Mouse (Mus musculus): ENCODE data around the gene Gm20388.
A peak's percentile ranks its signal among the peaks of the same experiment; 100 is the strongest.

The Gm20388 gene

GRCm38 (mm10) chr8:120415474-120415873, 504.8 kb downstream of the Gm20388 start:
- DNase-seq (ENCODE audit: low spot score) = no peak

GRCm38 (mm10) chr8:120416173-120416521, 505.5 kb downstream of the Gm20388 start:
- DNase-seq (ENCODE audit: low spot score) = no peak

- DNase-seq (ENCODE audit: low spot score) = peak; percentile 83
Observed at GRCm38 (mm10) chr8:120416522-120417394, 506.1 kb downstream of the Gm20388 start.

- DNase-seq (ENCODE audit: low spot score) = no peak
Observed at GRCm38 (mm10) chr8:120418188-120418587, 507.5 kb downstream of the Gm20388 start.

GRCm38 (mm10) chr8:120419675-120420074, 509.0 kb downstream of the Gm20388 start:
- no peak for DNase-seq (ENCODE audit: low spot score)

- no peak for DNase-seq (ENCODE audit: low spot score)
Observed at GRCm38 (mm10) chr8:120420226-120420625, 509.6 kb downstream of the Gm20388 start.

- DNase-seq (ENCODE audit: low spot score) = peak; percentile 44
Observed at GRCm38 (mm10) chr8:120421638-120422037, 511.0 kb downstream of the Gm20388 start.

- no peak for DNase-seq (ENCODE audit: low spot score)
Observed at GRCm38 (mm10) chr8:120422236-120422635, 511.6 kb downstream of the Gm20388 start.

- DNase-seq (ENCODE audit: low spot score) = no peak
Observed at GRCm38 (mm10) chr8:120423576-120423975, 512.9 kb downstream of the Gm20388 start.

- DNase-seq (ENCODE audit: low spot score) = no peak
Observed at GRCm38 (mm10) chr8:120424829-120425198, 514.2 kb downstream of the Gm20388 start.

- peak; percentile 93 for DNase-seq (ENCODE audit: low spot score)
Observed at GRCm38 (mm10) chr8:120425199-120425941, 514.7 kb downstream of the Gm20388 start.

GRCm38 (mm10) chr8:120426105-120426504, 515.5 kb downstream of the Gm20388 start:
- no peak for DNase-seq (ENCODE audit: low spot score)

- DNase-seq (ENCODE audit: low spot score) = no peak
Observed at GRCm38 (mm10) chr8:120426622-120427385, 516.2 kb downstream of the Gm20388 start.

GRCm38 (mm10) chr8:120428492-120428891, 517.9 kb downstream of the Gm20388 start:
- DNase-seq (ENCODE audit: low spot score) = no peak

GRCm38 (mm10) chr8:120429116-120429515, 518.5 kb downstream of the Gm20388 start:
- no peak for DNase-seq (ENCODE audit: low spot score)

GRCm38 (mm10) chr8:120431042-120431441, 520.4 kb downstream of the Gm20388 start:
- DNase-seq (ENCODE audit: low spot score) = no peak

GRCm38 (mm10) chr8:120432438-120432837, 521.8 kb downstream of the Gm20388 start:
- no peak for DNase-seq (ENCODE audit: low spot score)

GRCm38 (mm10) chr8:120433143-120433542, 522.5 kb downstream of the Gm20388 start:
- no peak for DNase-seq (ENCODE audit: low spot score)

GRCm38 (mm10) chr8:120433734-120434133, 523.1 kb downstream of the Gm20388 start:
- DNase-seq (ENCODE audit: low spot score) = no peak

- no peak for DNase-seq (ENCODE audit: low spot score)
Observed at GRCm38 (mm10) chr8:120435781-120436180, 525.1 kb downstream of the Gm20388 start.

GRCm38 (mm10) chr8:120436491-120437030, 525.9 kb downstream of the Gm20388 start:
- DNase-seq (ENCODE audit: low spot score) = no peak

GRCm38 (mm10) chr8:120437207-120437606, 526.6 kb downstream of the Gm20388 start:
- no peak for DNase-seq (ENCODE audit: low spot score)

Data from retina, embryonic 14.5 days (tissue).